Mouse (Mus musculus) midbrain, postnatal 0 days (tissue): ENCODE results near the gene Tomm20. TPM values are rescaled to one million over a fixed set of nuclear protein-coding genes. Genes with fewer than 3 reads are reported as not detected.

Source experiments
- ATAC-seq: fragments of 200-750 bp; cut with Nextera tagmentation; 2 replicates; pipeline ENCODE4 v1.8.0; 2017; ENCODE audit warnings: moderate number of reproducible peaks, mild to moderate bottlenecking, moderate TSS enrichment, moderate library complexity; ENCODE audit not compliant: low FRiP score
- DNase-seq: peaks from one replicate; pipeline ENCODE4 v3.0.0-alpha.2; 2015; ENCODE audit warnings: low spot score
- H3K27ac ChIP-seq: fragments of 300-500 bp; sonication (generic); 2 replicates; pipeline ENCODE4 v1.5.1; 2014; ENCODE audit warnings: low read depth, mild to moderate bottlenecking, low read length, mixed read lengths
- H3K27me3 ChIP-seq: fragments of 300-500 bp; sonication (generic); 2 replicates; pipeline ENCODE4 v1.6.1; 2014; ENCODE audit warnings: low read length, control low read depth, mixed read lengths; ENCODE audit not compliant: insufficient read depth
- H3K36me3 ChIP-seq: fragments of 300-500 bp; sonication (generic); 2 replicates; pipeline ENCODE4 v1.6.1; 2014; ENCODE audit warnings: low read length, control low read depth, mixed read lengths; ENCODE audit not compliant: insufficient read depth
- H3K4me1 ChIP-seq: fragments of 300-500 bp; sonication (generic); 2 replicates; pipeline ENCODE4 v1.6.1; 2014; ENCODE audit warnings: mild to moderate bottlenecking, control low read depth, antibody characterized with exemption, low read length, mixed read lengths; ENCODE audit not compliant: insufficient read depth
- H3K4me2 ChIP-seq: fragments of 300-500 bp; sonication (generic); 2 replicates; pipeline ENCODE4 v1.6.1; 2014; ENCODE audit warnings: low read depth, mild to moderate bottlenecking, low read length, mixed read lengths; ENCODE audit not compliant: poor library complexity, severe bottlenecking
- H3K4me3 ChIP-seq: fragments of 300-500 bp; sonication (generic); 2 replicates; pipeline ENCODE4 v1.5.1; 2014; ENCODE audit warnings: low read depth, mild to moderate bottlenecking, low read length, moderate library complexity
- H3K9ac ChIP-seq: fragments of 300-500 bp; sonication (generic); replicated peaks from 2 replicates; pipeline ENCODE4 v1.6.1; 2014; ENCODE audit warnings: mild to moderate bottlenecking, low read length, moderate library complexity, mixed read lengths; ENCODE audit not compliant: poor library complexity, severe bottlenecking
- H3K9me3 ChIP-seq: fragments of 300-500 bp; sonication (generic); 2 replicates; pipeline ENCODE4 v1.6.1; 2016; ENCODE audit warnings: low read length, control low read depth
- CTCF ChIP-seq: IDR thresholded peaks from 2 replicates; pipeline ENCODE4 v1.5.1; 2016; ENCODE audit warnings: antibody characterized with exemption, mild to moderate bottlenecking
- WGBS: fragments of 180-500 bp; shearing (Covaris S2); extraction: QIAGEN DNeasy Blood & Tissue Kit; methylation state at CpG from one replicate; pipeline ENCODE4 v1.1.7; 2014; 5-methylcytosine and 5-hydroxymethylcytosine counted together
- polyA plus RNA-seq: library from polyadenylated mRNA; unstranded; fragments of >200 nt; fragmentation: Nextera tagmentation; extraction: Ambion mirVana; gene quantifications from 2 replicates; pipeline ENCODE4 v1.2.1, GENCODE M21; 2015
- total RNA-seq: library from RNA; depleted of rRNA; stranded (reverse); fragments of >200 nt; gene quantifications from 2 replicates; pipeline ENCODE4 v1.2.3, GENCODE M21; 2014; rRNA removed

Tomm20 gene
- total and polyA plus RNA-seq, 2 experiments from 2014 or later = 149 to 236 TPM

DNA sequence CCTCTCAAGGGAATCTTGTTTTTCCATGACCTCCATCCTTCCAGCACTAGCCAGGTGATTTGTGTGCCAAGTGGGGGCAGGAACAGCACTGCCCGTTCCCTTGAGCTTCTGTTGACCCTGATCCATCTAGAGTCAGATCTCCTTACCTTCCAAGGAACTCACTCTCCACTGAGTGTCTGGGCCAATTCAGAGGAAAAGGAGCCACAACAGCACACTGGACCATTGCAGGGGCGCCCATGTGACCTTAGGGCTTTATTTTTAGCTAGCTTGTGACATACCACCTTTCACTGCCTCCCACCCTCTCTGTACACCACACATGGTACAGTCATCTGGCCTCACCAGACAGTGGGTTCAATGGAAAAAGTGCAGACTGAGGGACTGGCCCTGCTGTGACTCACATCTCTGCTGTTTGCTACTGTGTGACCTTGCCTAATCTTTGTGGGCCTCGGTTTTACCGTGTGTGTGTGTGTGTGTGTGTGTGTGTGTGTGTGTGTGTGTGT lies 64.0 kb downstream of the Tomm20 start:
- no peak overlapping the region for H3K4me2 ChIP-seq
- H3K9me3 ChIP-seq = no peaks in the 10 kb centered on the region
- ATAC-seq = no peak
- no peak for DNase-seq
- no peak for TF ChIP-seq CTCF
- H3K27ac ChIP-seq = no peak overlapping the region
- WGBS = 86% methylated on average over 4 of the region's 4 CpGs
- H3K27me3 ChIP-seq = no peaks in the 10 kb centered on the region
- no peaks in the 10 kb centered on the region for H3K4me1 ChIP-seq
- no peak overlapping the region for H3K9ac ChIP-seq
- H3K4me3 ChIP-seq = no peak overlapping the region
- no peaks in the 10 kb centered on the region for H3K36me3 ChIP-seq

Other genes starting within 250 kb of the Tomm20 start
- 16.2 and 22.1 TPM in 2 replicates for gene Rbm34, start 25.2 kb upstream of the Tomm20 start, total RNA-seq
- 26.7 and 32.7 TPM in 2 replicates for gene Rbm34, start 25.2 kb upstream of the Tomm20 start, polyA plus RNA-seq
- gene Pard3, start 118.0 kb upstream of the Tomm20 start, total RNA-seq = 28.8 and 29.7 TPM in 2 replicates
- gene Pard3, start 118.0 kb upstream of the Tomm20 start, polyA plus RNA-seq = 10.2 and 11.9 TPM in 2 replicates